Mouse (Mus musculus) heart, embryonic 11.5 days (tissue): ENCODE data around the gene Tmem151a. TPM values are rescaled to one million over a fixed set of nuclear protein-coding genes. Genes with fewer than 3 reads are reported as not detected.

Experiments used
- ATAC-seq: fragments of 200-750 bp; cut with Nextera tagmentation; replicated peaks from 2 replicates; pipeline ENCODE4 v1.8.0; 2017; ENCODE audit warnings: moderate library complexity; ENCODE audit not compliant: insufficient number of reproducible peaks, low FRiP score, low TSS enrichment
- H3K27ac ChIP-seq: fragments of 300-500 bp; sonication (generic); 2 replicates; pipeline ENCODE4 v1.5.1; 2014; ENCODE audit warnings: mild to moderate bottlenecking, low read depth, low read length
- H3K27me3 ChIP-seq: fragments of 300-500 bp; sonication (generic); 2 replicates; pipeline ENCODE4 v1.6.1; 2014; ENCODE audit warnings: mild to moderate bottlenecking, low read length, mixed read lengths; ENCODE audit not compliant: control insufficient read depth, insufficient read depth
- H3K36me3 ChIP-seq: fragments of 300-500 bp; sonication (generic); 2 replicates; pipeline ENCODE4 v1.6.1; 2014; ENCODE audit warnings: mild to moderate bottlenecking, low read length, moderate library complexity, mixed read lengths; ENCODE audit not compliant: control insufficient read depth, insufficient read depth
- H3K4me1 ChIP-seq: fragments of 300-500 bp; sonication (generic); 2 replicates; pipeline ENCODE4 v1.6.1; 2014; ENCODE audit warnings: low read length; ENCODE audit not compliant: control insufficient read depth, insufficient read depth
- H3K4me2 ChIP-seq: fragments of 300-500 bp; sonication (generic); 2 replicates; pipeline ENCODE4 v1.6.1; 2014; ENCODE audit warnings: mild to moderate bottlenecking, moderate library complexity
- H3K4me3 ChIP-seq: fragments of 300-500 bp; sonication (generic); 2 replicates; pipeline ENCODE4 v1.5.1; 2014; ENCODE audit warnings: low read depth, low read length
- H3K9ac ChIP-seq: fragments of 300-500 bp; sonication (generic); 2 replicates; pipeline ENCODE4 v1.6.1; 2014; ENCODE audit warnings: mild to moderate bottlenecking, low read depth, low read length, moderate library complexity
- H3K9me3 ChIP-seq: fragments of 300-500 bp; sonication (generic); replicated peaks from 2 replicates; pipeline ENCODE4 v1.6.1; 2016; ENCODE audit warnings: low read length; ENCODE audit not compliant: control insufficient read depth
- WGBS: fragments of 180-500 bp; shearing (Covaris S2); extraction: QIAGEN DNeasy Blood & Tissue Kit; methylation state at CpG from one replicate; pipeline ENCODE4 v1.1.7; 2014; ENCODE audit not compliant: insufficient replicate concordance; 5-methylcytosine and 5-hydroxymethylcytosine counted together
- polyA plus RNA-seq: library from polyadenylated mRNA; unstranded; fragments of >200 nt; fragmentation: Nextera tagmentation; extraction: Ambion mirVana; gene quantifications from 2 replicates; pipeline ENCODE4 v1.2.1, GENCODE M21; 2014

Gene Tmem151a
- polyA plus RNA-seq, 1 experiment from 2014 or later = 4.6 TPM

- H3K4me1 ChIP-seq = peaks cover 47% of the 10 kb centered on the region
- H3K9me3 ChIP-seq = no peaks in the 10 kb centered on the region
- H3K36me3 ChIP-seq = no peaks in the 10 kb centered on the region
- H3K9ac ChIP-seq = no peak overlapping the region
- no peak overlapping the region; the same call in 1 of the 2 replicates for H3K4me2 ChIP-seq
- no peak overlapping the region for H3K4me3 ChIP-seq
- H3K27me3 ChIP-seq = peaks cover 26% of the 10 kb centered on the region
- WGBS = 20% methylated on average over 6 of the region's 6 CpGs
- H3K27ac ChIP-seq = no peak overlapping the region
- 0 out of 2 replicates have a peak, but pooled peaks have one; percentile 8 for ATAC-seq
Observed at GRCm38 (mm10) chr19:5056251-5056650, 29.1 kb downstream of the Tmem151a start.

GRCm38 (mm10) chr19:5053909-5054308, 31.4 kb downstream of the Tmem151a start:
- no peak for ATAC-seq
- H3K9ac ChIP-seq = no peak overlapping the region
- 22% methylated on average over 9 of the region's 9 CpGs for WGBS
- H3K9me3 ChIP-seq = no peaks in the 10 kb centered on the region
- peaks cover 26% of the 10 kb centered on the region for H3K27me3 ChIP-seq
- H3K4me1 ChIP-seq = peaks cover 35% of the 10 kb centered on the region
- H3K4me2 ChIP-seq = no peak overlapping the region
- no peak overlapping the region for H3K27ac ChIP-seq
- no peaks in the 10 kb centered on the region for H3K36me3 ChIP-seq
- no peak overlapping the region for H3K4me3 ChIP-seq

- Histone ChIP-seq H3K9me3 (no peaks in the 10 kb centered on the region), H3K4me2 (no peak overlapping the region), H3K27ac (no peak overlapping the region), H3K36me3 (no peaks in the 10 kb centered on the region), H3K4me3 (no peak overlapping the region), H3K9ac (no peak overlapping the region), H3K4me1 (peaks cover 26% of the 10 kb centered on the region), H3K27me3 (peaks cover 26% of the 10 kb centered on the region)
- 49% methylated on average over 17 of the region's 17 CpGs for WGBS
- no peak for ATAC-seq
Observed at GRCm38 (mm10) chr19:5052853-5053252, 32.5 kb downstream of the Tmem151a start.

GRCm38 (mm10) chr19:5052166-5052822, 33.0 kb downstream of the Tmem151a start:
- Histone ChIP-seq H3K9ac (0 out of 2 replicates have a peak overlapping the region, but pooled peaks have one; percentile 34), H3K27ac (no peak overlapping the region), H3K36me3 (no peaks in the 10 kb centered on the region), H3K27me3 (peaks cover 26% of the 10 kb centered on the region), H3K4me1 (peaks cover 26% of the 10 kb centered on the region), H3K4me2 (peak overlapping the region; percentile 57), H3K4me3 (peak overlapping the region; percentile 24), H3K9me3 (no peaks in the 10 kb centered on the region)
- ATAC-seq = no peak
- WGBS = 24% methylated on average over 25 of the region's 25 CpGs

- Histone ChIP-seq H3K27ac (no peak overlapping the region), H3K27me3 (peaks cover 26% of the 10 kb centered on the region), H3K36me3 (no peaks in the 10 kb centered on the region; the same call in 1 of the 2 replicates), H3K4me3 (peak overlapping the region; percentile 24), H3K4me2 (peak overlapping the region; percentile 57), H3K9ac (peak overlapping the region; percentile 18; the same call in 1 of the 2 replicates), H3K9me3 (no peaks in the 10 kb centered on the region), H3K4me1 (peaks cover 24% of the 10 kb centered on the region)
- WGBS = 33% methylated on average over 3 of the region's 3 CpGs
- ATAC-seq = no peak
Observed at GRCm38 (mm10) chr19:5051515-5051914, 33.8 kb downstream of the Tmem151a start.

- ATAC-seq = 0 out of 2 replicates have a peak, but pooled peaks have one; percentile 23
- no peaks in the 10 kb centered on the region; the same call in 1 of the 2 replicates for H3K36me3 ChIP-seq
- H3K9ac ChIP-seq = peak overlapping the region; percentile 23; the same call in 1 of the 2 replicates
- H3K4me2 ChIP-seq = peak overlapping the region; percentile 57
- peaks cover 21% of the 10 kb centered on the region for H3K4me1 ChIP-seq
- no peaks in the 10 kb centered on the region for H3K9me3 ChIP-seq
- peak overlapping the region; percentile 1; the same call in 1 of the 2 replicates for H3K27ac ChIP-seq
- H3K4me3 ChIP-seq = peak overlapping the region; percentile 24
- WGBS = 2% methylated on average over 17 of the region's 17 CpGs
- H3K27me3 ChIP-seq = peaks cover 26% of the 10 kb centered on the region
Observed at GRCm38 (mm10) chr19:5051031-5051430, 34.3 kb downstream of the Tmem151a start.

GRCm38 (mm10) chr19:5050047-5050905, 35.1 kb downstream of the Tmem151a start, which contains the start of gene Rin1:
Gene Rin1 (plus strand): TSS chr19:5050481.
- Histone ChIP-seq H3K4me2 (peak within 1 kb of the TSS; percentile 57), H3K36me3 (no peaks in the 10 kb centered on the region; the same call in 1 of the 2 replicates), H3K27me3 (peaks cover 26% of the 10 kb centered on the region), H3K4me3 (peak within 1 kb of the TSS; percentile 24), H3K9ac (peak within 1 kb of the TSS; percentile 23; the same call in 1 of the 2 replicates), H3K4me1 (peaks cover 21% of the 10 kb centered on the region), H3K27ac (peak within 1 kb of the TSS; percentile 1; the same call in 1 of the 2 replicates), H3K9me3 (no peaks in the 10 kb centered on the region)
- peak; percentile 51 for ATAC-seq
- 16% methylated on average over 14 of the region's 14 CpGs for WGBS

- H3K27me3 ChIP-seq = peaks cover 24% of the 10 kb centered on the region
- H3K4me3 ChIP-seq = no peak overlapping the region
- no peak overlapping the region for H3K27ac ChIP-seq
- ATAC-seq = no peak
- 75% methylated on average over 6 of the region's 6 CpGs for WGBS
- H3K36me3 ChIP-seq = no peaks in the 10 kb centered on the region; the same call in 1 of the 2 replicates
- peaks cover 21% of the 10 kb centered on the region for H3K4me1 ChIP-seq
- no peaks in the 10 kb centered on the region for H3K9me3 ChIP-seq
- no peak overlapping the region for H3K9ac ChIP-seq
- no peak overlapping the region for H3K4me2 ChIP-seq
Observed at GRCm38 (mm10) chr19:5049325-5049724, 36.0 kb downstream of the Tmem151a start.
